Mouse (Mus musculus) testis, adult 2 months (tissue): ENCODE data around the gene Ggcx.

ENCODE experiments used
- CTCF ChIP-seq: fragments of 200-500 bp; IDR thresholded peaks from 2 replicates; pipeline ENCODE4 v1.5.1; 2012; ENCODE audit warnings: low read depth, mild to moderate bottlenecking, inconsistent platforms, low read length, moderate library complexity; ENCODE audit not compliant: control insufficient read depth, insufficient read depth, insufficient replicate concordance
- POLR2A ChIP-seq: fragments of 200-500 bp; IDR thresholded peaks from 2 replicates; pipeline ENCODE4 v1.6.1; 2012; ENCODE audit warnings: low read depth, mild to moderate bottlenecking, inconsistent platforms, low read length, moderate library complexity; ENCODE audit not compliant: control insufficient read depth

DNA sequence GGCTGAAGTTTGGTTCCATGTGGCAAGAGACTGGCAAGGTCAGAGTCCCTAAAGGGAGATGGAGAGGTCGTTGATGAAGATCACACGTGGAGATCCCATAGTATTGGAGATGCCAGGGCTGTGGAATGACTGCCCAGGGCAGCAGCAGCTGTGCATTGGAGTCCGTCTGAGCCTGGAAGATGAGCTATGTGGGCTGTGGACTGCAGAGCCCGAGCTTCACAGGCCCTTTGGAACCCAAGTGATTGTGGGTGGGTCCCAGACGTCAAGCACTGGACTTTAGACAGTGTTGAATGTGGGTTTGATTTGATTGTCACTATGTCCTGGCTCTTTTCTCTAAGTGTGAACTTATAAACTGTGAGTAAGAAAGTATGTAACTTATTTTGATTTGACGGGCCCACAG is 49.1 kb upstream of the Ggcx start:
- no peak for TF ChIP-seq CTCF
- no peak for TF ChIP-seq POLR2A
